Mouse (Mus musculus) erythroblast, embryonic 14.5 days (primary cell): ENCODE measurements around the gene Ercc1.

Experiments
- GATA1 ChIP-seq: IDR thresholded peaks from 2 replicates; pipeline ENCODE4 v1.6.1; 2012; ENCODE audit warnings: low read length, inconsistent platforms, mixed read lengths
- TAL1 ChIP-seq: IDR thresholded peaks from 3 replicates; pipeline ENCODE4 v1.6.1; 2012; ENCODE audit warnings: low read length, inconsistent platforms, mixed read lengths

DNA sequence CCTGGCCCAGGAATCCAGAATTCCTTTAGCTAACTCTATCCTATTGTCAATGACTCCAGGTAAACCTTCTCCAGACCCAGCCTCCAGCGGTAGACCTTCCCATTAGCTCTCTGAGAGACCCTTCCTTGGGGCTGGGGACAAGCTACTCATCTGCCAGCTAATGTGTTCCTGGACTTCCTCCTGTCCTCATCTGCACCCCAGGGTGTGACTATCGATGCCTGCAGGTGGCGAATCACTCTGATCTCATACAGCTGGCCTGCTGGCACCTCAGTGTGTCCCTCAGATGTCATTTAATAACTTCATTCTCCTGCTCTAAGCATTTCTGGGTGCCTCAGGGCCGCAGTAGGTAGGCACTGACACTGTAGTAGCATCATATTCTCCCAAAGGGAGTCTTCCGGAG, 16.8 kb upstream of the Ercc1 start:
- TF ChIP-seq TAL1 (no peak), GATA1 (no peak)
